Mouse (Mus musculus) midbrain, embryonic 10.5 days (tissue): Measurements from ENCODE around the gene Cnpy4. TPM values are rescaled to one million over a fixed set of nuclear protein-coding genes. Genes with fewer than 3 reads are reported as not detected.
"Not testable (repeated sequence)": the region's sequence is repeated elsewhere in the genome, so short reads cannot be mapped to it uniquely, and the experiment has no call there.

Experiments
- DNase-seq: peaks from one replicate; pipeline ENCODE4 v3.0.0-alpha.2; 2017; ENCODE audit warnings: low spot score
- H3K27ac ChIP-seq: fragments of 300-500 bp; sonication (generic); replicated peaks from 2 replicates; pipeline ENCODE4 v1.5.1; 2016; ENCODE audit warnings: mild to moderate bottlenecking
- H3K27me3 ChIP-seq: fragments of 300-500 bp; sonication (generic); 2 replicates; pipeline ENCODE4 v1.6.1; 2016; ENCODE audit warnings: low read depth, mild to moderate bottlenecking; ENCODE audit not compliant: poor library complexity, severe bottlenecking
- H3K36me3 ChIP-seq: fragments of 300-500 bp; sonication (generic); 2 replicates; pipeline ENCODE4 v1.6.1; 2016; ENCODE audit warnings: mild to moderate bottlenecking, moderate library complexity
- H3K4me1 ChIP-seq: fragments of 300-500 bp; sonication (generic); 2 replicates; pipeline ENCODE4 v1.6.1; 2016
- H3K4me3 ChIP-seq: fragments of 300-500 bp; sonication (generic); 2 replicates; pipeline ENCODE4 v1.5.1; 2016; ENCODE audit warnings: mild to moderate bottlenecking, moderate library complexity
- H3K9me3 ChIP-seq: fragments of 300-500 bp; sonication (generic); replicated peaks from 2 replicates; pipeline ENCODE4 v1.6.1; 2016; ENCODE audit warnings: mild to moderate bottlenecking
- WGBS: fragments of 180-500 bp; shearing (Covaris S2); methylation state at CpG from one replicate; pipeline ENCODE4 v1.1.7; 2016; 5-methylcytosine and 5-hydroxymethylcytosine counted together
- polyA plus RNA-seq: library from polyadenylated mRNA; unstranded; fragments of >200 nt; fragmentation: Nextera tagmentation; extraction: Ambion mirVana; gene quantifications from 2 replicates; pipeline ENCODE4 v1.2.1, GENCODE M21; 2016

Cnpy4 gene
- polyA plus RNA-seq, 1 experiment from 2014 or later: 58.2 TPM

DNA sequence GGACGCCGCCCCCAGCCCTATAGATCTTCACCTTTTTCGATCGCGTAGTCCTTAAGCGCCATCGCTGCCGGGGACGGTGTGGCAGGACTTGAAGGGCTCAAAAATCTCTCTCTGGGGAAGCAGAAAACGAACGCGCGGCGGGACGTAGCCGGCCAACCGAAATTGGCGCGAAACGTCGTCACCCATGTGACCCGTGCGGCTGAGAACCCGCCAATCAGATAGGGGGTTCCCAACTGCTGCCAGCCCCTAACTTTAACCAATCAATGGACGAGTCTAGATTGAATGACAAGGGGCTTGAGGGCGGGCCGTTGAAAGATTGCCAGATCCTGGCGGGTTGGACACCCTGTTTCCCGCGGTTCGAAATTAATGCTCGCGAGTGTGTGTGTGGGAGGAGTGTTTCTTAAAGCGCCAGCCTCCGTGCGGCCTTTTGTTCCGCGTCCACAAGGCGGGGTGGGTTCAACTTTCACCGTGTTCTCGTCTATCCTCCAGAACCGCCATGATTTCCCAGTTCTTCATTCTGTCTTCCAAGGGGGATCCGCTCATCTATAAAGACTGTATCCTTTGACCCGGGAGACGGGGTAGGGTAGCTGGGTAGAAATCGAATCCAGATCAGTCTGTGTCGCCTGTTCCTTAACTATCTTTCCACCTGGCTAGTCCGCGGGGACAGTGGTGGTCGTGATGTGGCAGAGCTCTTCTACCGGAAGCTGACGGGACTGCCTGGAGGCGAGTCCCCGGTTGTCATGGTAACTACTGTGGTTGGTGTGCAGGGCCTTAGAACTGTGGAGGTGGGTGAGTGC, 15.4 kb upstream of the Cnpy4 start, which contains the start of the genes Ap4m1 and Mcm7:
Gene Ap4m1 (plus strand): TSS at position 308 of the 797 bp plus-strand sequence.
Gene Mcm7 (minus strand): TSS at position 728 of the 797 bp plus-strand sequence.
- Histone ChIP-seq H3K4me3 (peak within 1 kb of the TSS; percentile 77), H3K36me3 (peaks cover 74% of the 10 kb centered on the region), H3K27ac (peak within 1 kb of the TSS; percentile 96), H3K27me3 (no peaks in the 10 kb centered on the region), H3K9me3 (no peaks in the 10 kb centered on the region), H3K4me1 (peaks cover 32% of the 10 kb centered on the region)
- DNase-seq: peak; percentile 94
- WGBS: under 1% methylated on average over 54 of the region's 54 CpGs

DNA sequence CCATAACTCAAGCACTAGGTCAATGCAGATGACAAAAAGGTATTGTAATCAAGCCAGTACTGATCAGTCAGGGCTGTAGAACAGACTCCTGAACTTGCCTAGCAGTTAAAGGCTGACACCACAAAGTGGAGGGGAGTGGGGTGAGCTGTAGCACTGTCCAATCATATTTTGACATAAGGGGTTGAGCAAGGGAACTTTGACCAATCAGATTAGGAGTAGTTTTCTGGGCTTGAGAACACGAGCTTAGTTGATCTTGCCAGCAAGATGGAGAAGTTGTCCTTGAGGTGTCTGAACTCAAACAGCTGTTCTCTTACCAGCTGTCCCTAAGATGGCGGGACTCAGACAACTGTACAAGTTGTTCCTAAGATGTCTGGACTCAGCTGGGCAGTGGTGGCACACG, 14.1 kb upstream of the Cnpy4 start:
- Histone ChIP-seq H3K36me3 (peaks cover 74% of the 10 kb centered on the region), H3K27ac (no peak overlapping the region), H3K4me1 (peaks cover 32% of the 10 kb centered on the region), H3K4me3 (peak overlapping the region; percentile 77), H3K27me3 (no peaks in the 10 kb centered on the region), H3K9me3 (no peaks in the 10 kb centered on the region)
- 88% methylated on average over 3 of the region's 3 CpGs for WGBS
- no peak for DNase-seq

DNA sequence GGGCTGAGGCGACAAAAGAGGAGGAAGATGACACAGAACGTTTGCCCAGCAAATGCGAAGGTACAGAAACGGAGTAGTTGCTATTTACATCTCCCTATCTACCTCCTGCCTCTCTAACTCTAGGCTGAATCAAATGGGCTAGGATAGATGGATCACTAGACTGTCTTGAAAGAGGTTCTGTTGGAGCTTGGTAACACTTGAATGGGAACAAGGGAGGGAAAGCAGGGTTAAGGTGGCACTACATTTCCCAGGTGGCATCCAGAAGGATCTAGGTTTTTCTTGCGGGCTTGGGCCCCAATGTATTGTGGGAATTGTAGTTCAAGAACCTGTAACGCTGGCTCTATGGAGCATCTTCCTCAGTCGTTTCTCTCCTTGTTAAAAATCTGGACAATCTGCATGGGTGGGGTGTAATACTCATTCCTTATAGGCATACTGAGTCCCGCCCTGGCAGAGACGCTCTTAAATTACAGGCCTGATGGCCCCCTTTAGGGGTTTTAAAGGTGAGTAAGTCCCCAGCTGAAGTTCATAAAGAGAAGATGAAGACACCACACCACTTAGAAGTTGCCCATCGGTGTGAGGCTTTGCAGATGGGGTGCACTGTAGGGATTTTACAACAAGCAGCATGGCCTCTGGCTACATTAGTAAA, 499 bp downstream of the Cnpy4 start:
- Histone ChIP-seq H3K27ac (peak overlapping the region; percentile 93), H3K36me3 (peaks cover 58% of the 10 kb centered on the region), H3K4me1 (peaks cover 22% of the 10 kb centered on the region), H3K4me3 (peak overlapping the region; percentile 85), H3K27me3 (no peaks in the 10 kb centered on the region), H3K9me3 (no peaks in the 10 kb centered on the region)
- WGBS: 2% methylated on average over 10 of the region's 10 CpGs
- peak; percentile 66 for DNase-seq

DNA sequence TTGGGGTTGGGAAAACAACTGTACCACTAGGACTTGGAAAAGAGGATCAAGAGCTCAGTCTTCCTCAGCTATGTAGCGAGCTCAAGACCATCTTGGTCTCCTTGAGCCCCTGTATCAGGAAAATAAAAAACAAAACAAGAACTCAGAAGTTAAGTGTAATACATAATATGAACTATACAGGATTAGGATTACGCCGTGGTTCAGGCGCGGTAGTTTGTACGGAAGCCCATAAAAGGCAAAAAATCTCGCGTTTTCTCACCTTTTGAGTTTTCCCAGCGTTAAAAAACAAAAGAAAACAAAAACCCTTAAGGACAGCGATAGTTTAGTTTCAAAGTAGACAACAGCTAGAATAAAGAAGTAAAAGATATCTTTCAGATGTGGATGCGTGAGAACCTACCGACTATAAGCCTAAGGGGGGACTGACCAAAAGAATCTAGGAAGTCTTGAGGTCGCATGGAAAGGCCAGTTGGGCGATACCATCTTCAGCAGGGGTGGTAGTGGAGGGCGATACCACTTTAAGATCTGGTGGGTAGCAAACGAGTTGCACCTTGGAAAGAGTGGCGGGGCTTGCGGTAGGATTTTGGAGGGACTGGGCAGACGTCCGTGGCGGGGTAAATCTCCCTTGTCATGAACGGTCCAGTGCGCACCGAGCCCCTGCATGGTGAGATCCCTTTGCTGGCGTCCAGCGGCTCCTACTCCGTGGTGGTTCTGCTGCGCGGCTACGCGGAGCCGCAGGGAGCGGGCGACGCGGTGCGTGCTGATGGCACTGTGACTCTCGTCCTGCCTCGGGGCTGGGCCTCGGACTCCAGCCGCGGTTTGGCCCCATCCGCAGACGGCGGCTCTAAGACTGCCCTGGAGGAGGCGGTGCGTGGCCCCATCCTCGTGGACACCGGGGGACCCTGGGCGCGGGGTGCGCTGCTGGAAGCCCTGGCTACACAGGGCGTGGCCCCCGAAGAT, 6.8 kb downstream of the Cnpy4 start, which contains the start of gene Mblac1:
Gene Mblac1 (plus strand): TSS at position 544 of the 957 bp plus-strand sequence.
- DNase-seq: peak; percentile 82
- Histone ChIP-seq H3K27me3 (no peaks in the 10 kb centered on the region), H3K9me3 (no peaks in the 10 kb centered on the region), H3K27ac (peak within 1 kb of the TSS; percentile 93), H3K36me3 (peaks cover 45% of the 10 kb centered on the region), H3K4me3 (peak within 1 kb of the TSS; percentile 70), H3K4me1 (peaks cover 18% of the 10 kb centered on the region)
- WGBS: 10% methylated on average over 54 of the region's 54 CpGs

DNA sequence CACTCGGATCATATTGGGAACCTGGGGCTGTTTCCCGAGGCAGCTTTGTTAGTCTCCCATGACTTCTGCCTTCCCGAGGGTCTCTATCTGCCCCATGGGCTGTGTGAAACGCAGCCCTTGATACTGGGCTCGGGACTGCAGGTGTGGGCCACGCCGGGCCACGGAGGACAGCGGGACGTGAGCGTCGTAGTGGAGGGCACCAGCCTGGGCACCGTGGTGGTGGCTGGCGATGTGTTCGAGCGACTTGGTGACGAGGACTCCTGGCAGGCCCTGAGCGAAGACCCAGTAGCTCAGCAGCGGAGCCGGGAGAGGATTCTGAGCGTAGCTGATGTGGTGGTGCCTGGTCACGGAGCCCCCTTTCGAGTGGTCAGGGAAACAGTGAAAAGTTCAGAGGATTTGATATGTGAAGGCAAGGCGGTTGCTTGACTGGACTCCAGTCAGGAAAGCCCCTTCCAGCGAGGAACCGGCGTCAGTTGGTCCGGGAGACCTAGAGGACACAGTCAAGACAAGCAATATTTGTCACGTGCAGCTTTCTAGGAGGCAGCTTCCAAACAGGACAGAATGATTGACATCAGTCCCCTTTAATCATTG, 7.6 kb downstream of the Cnpy4 start:
- Histone ChIP-seq H3K4me3 (peak overlapping the region; percentile 70), H3K4me1 (peaks cover 18% of the 10 kb centered on the region), H3K36me3 (peaks cover 37% of the 10 kb centered on the region), H3K9me3 (no peaks in the 10 kb centered on the region), H3K27ac (peak overlapping the region; percentile 93), H3K27me3 (no peaks in the 10 kb centered on the region)
- DNase-seq: peak; percentile 56
- WGBS: 5% methylated on average over 29 of the region's 29 CpGs

DNA sequence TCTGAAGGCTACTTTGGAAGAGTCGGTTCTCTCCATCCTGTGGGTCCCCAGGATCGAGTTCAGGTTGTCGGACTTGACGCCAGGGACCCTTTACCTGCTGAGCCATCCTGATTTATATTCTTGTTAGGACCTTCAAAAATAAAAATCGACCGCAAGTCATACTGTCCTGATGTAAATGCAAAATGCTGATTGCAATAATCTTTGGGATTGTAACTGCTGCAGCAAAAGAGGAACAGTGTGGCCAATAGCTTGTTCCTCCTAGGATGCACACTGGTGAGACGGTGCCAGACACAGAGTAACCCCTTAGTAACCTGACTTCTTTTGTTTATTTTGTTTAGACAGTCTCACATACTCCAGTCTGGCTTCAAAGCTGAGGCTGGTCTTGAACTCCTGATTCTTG, 8.2 kb downstream of the Cnpy4 start:
- peak overlapping the region; percentile 93 for H3K27ac ChIP-seq
- no peaks in the 10 kb centered on the region for H3K27me3 ChIP-seq
- no peaks in the 10 kb centered on the region for H3K9me3 ChIP-seq
- peak overlapping the region; percentile 70 for H3K4me3 ChIP-seq
- peaks cover 18% of the 10 kb centered on the region for H3K4me1 ChIP-seq
- 89% methylated on average over 7 of the region's 7 CpGs for WGBS
- no peak for DNase-seq
- peaks cover 31% of the 10 kb centered on the region for H3K36me3 ChIP-seq

DNA sequence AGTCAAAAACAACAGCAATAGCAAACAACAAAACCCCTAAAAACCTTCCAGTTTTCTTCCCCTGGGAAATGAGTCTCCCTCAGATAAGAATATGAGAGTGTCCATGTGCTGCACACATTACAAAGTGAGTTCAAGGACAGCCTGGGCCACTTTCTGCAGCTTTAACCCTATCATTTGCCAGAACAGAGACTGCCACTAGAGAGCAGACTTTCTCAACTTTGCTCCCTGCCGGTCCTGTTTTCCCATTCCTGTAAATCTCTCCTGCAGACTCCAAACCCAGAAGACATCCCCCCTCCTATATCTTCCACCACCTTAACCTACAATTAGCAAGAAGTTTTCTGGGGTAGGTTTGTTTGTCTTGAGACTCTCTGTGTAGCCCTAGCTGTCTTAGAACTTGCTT, 12.3 kb downstream of the Cnpy4 start:
- no peak overlapping the region for H3K27ac ChIP-seq
- H3K9me3 ChIP-seq: peaks cover 10% of the 10 kb centered on the region
- peaks cover 11% of the 10 kb centered on the region for H3K4me1 ChIP-seq
- WGBS: 28% methylated on average over 1 of the region's 1 CpGs
- H3K36me3 ChIP-seq: no peaks in the 10 kb centered on the region
- no peaks in the 10 kb centered on the region for H3K27me3 ChIP-seq
- peak; percentile 21 for DNase-seq
- H3K4me3 ChIP-seq: no peak overlapping the region

DNA sequence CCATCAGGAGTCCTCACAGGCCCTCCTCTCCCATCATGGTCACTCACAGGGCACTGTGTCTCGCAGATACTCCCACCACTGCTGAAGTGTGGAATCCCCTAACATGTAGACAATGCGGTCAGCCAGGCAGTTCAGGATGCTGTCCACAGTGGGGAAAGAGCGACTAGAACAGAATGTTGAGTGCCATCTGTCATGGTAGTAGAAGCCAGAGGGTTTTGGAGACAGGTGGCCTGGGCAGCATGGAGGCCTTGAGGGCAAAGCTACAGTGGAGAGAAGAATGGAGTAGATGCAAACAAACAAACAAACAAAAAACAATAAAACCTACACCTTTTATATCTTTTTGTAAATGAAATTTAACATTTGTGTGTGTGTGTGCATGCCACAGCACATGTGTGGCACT, 14.8 kb downstream of the Cnpy4 start:
- H3K4me1 ChIP-seq: no peaks in the 10 kb centered on the region

DNA sequence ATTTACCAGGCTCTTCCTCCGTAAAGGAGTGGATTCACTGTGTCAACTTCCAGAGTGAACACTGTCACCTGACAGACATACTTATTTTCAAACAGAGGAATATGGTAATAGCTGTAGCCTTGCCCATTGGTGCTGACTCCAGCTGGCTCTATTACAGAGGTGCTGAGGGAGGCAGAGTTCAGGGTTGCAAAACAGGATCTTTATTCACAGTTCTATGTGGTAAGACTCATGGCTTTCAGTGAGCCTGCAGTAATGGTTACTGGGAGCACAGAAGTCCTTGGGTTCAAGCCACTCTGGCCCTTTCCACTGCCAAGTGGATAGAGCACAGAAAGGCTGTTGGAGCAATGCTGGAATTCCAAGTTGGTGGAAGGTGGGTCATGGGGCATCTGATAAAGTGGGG, 20.0 kb downstream of the Cnpy4 start:
- Histone ChIP-seq H3K27ac (no peak overlapping the region), H3K9me3 (peaks cover 28% of the 10 kb centered on the region), H3K36me3 (no peaks in the 10 kb centered on the region), H3K4me3 (no peak overlapping the region), H3K27me3 (no peaks in the 10 kb centered on the region), H3K4me1 (no peaks in the 10 kb centered on the region)
- no peak for DNase-seq
- 83% methylated on average over 1 of the region's 1 CpGs for WGBS

More for the DNA sequence above, 14.8 kb downstream of the Cnpy4 start:
- H3K27ac ChIP-seq: no peak overlapping the region
- no peaks in the 10 kb centered on the region for H3K36me3 ChIP-seq
- H3K4me3 ChIP-seq: no peak overlapping the region
- H3K9me3 ChIP-seq: peaks cover 19% of the 10 kb centered on the region
- DNase-seq: no peak
- no peaks in the 10 kb centered on the region for H3K27me3 ChIP-seq
- 83% methylated on average over 3 of the region's 3 CpGs for WGBS

DNA sequence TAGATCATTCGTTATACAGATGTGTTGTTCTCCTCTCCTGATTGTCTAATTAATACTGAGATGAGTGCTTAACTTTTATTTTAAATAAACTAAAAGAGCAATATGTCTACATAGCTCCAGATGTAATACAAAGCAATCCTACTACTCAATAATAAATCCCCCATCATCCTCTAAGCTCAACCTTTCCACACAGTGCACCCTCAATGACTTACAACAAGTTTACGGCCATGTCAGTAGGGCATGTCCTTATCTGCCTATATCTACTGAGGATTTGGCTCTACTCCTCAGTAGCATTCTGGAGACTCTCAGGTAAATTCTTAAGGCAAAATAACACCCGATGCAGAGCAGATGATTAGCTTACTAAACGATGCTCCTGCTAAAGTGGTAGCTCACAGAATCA, 20.6 kb downstream of the Cnpy4 start:
- H3K4me1 ChIP-seq: no peaks in the 10 kb centered on the region
- peaks cover 29% of the 10 kb centered on the region for H3K9me3 ChIP-seq
- DNase-seq: no peak
- H3K27me3 ChIP-seq: no peaks in the 10 kb centered on the region
- H3K4me3 ChIP-seq: no peak overlapping the region
- WGBS: 87% methylated on average over 4 of the region's 4 CpGs
- H3K36me3 ChIP-seq: no peaks in the 10 kb centered on the region
- no peak overlapping the region for H3K27ac ChIP-seq

DNA sequence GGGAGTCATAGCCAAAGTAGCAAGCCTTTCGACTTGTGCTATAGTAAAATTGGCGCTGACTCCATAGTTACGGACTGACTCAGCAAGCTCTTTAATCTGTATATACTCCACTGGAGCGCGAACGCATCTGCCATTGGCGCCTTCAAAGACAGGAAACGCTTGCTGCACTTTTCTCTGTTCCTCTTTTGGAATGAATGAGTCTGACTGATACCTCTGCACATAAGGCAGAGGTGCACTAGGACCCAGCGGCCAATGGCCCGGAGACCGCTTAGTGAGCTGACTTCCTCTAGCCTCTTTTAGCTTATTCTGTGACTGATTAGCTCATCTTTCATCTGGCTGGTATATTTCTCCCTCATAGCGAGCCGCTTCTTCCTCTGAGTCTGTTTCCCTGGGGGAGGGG, 29.3 kb downstream of the Cnpy4 start:
- H3K27me3 ChIP-seq, H3K36me3 ChIP-seq, DNase-seq, H3K4me1 ChIP-seq, H3K27ac ChIP-seq, H3K4me3 ChIP-seq: not testable (repeated sequence)
- WGBS: 97% methylated on average over 13 of the region's 13 CpGs
- H3K9me3 ChIP-seq: peaks cover 48% of the 10 kb centered on the region

DNA sequence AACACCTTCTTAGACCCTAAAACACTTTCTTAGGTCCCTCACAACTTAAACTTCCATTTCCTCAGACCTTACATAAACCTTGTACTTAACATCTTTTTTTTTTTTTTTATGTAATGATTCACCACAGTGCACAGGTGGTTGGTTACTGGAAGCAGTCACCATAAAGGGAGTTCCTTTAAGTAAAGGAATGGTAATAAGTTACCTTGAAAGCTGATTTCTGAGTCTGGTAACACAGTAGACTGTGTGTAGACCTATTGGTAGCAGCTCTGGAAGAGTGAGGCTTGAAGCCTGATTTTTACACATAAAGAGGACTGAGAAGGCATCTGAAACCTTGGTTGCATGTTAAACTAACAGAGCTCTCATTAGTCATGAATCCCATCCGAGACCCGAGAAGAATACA, 32.6 kb downstream of the Cnpy4 start:
- Histone ChIP-seq H3K27me3 (no peaks in the 10 kb centered on the region), H3K4me1 (no peaks in the 10 kb centered on the region), H3K9me3 (peaks cover 30% of the 10 kb centered on the region), H3K4me3 (no peak overlapping the region), H3K27ac (no peak overlapping the region), H3K36me3 (no peaks in the 10 kb centered on the region)
- no peak for DNase-seq
- 73% methylated on average over 2 of the region's 2 CpGs for WGBS
